Mouse (Mus musculus): Measurements from ENCODE around the gene Anks1.

- TF ChIP-seq CTCF (IDR thresholded peaks at IDR 0.05; ENCODE audit: control insufficient read depth, insufficient read depth, low read length): no peak
- no peak for TF ChIP-seq POLR2A (IDR thresholded peaks at IDR 0.05; ENCODE audit: borderline replicate concordance, control insufficient read depth, low read depth, low read length)
Measured at GRCm38 (mm10) chr17:27968033-27968750, 59.1 kb downstream of the Anks1 start.
